Mouse (Mus musculus): ENCODE measurements around the gene Gm20479. TPM values are rescaled to one million over a fixed set of nuclear protein-coding genes. Genes with fewer than 3 reads are reported as not detected.
A peak's percentile ranks its signal among the peaks of the same experiment; 100 is the strongest.

Gene Gm20479
- polyA plus RNA-seq, 1 experiment from 2014 or later, result not detected

GRCm38 (mm10) chr7:27319411-27319810 lies 37.8 kb downstream of the Gm20479 start:
- no peak overlapping the region for H3K9ac ChIP-seq (ENCODE audit: low read length)
- ATAC-seq (ENCODE audit: insufficient read depth, low FRiP score, low TSS enrichment), result no peak
- no peak overlapping the region for H3K4me2 ChIP-seq (ENCODE audit: low read depth)
- no peak overlapping the region for H3K4me3 ChIP-seq (ENCODE audit: low read depth, low read length)
- H3K9me3 ChIP-seq (ENCODE audit: control insufficient read depth, low read length), result no peaks in the 10 kb centered on the region
- no peak for DNase-seq (ENCODE audit: low spot score)
- 90% methylated on average over 22 of the region's 22 CpGs for WGBS
- no peak overlapping the region for H3K27ac ChIP-seq (ENCODE audit: low read depth, low read length)
- no peaks in the 10 kb centered on the region for H3K36me3 ChIP-seq (ENCODE audit: control insufficient read depth, insufficient read depth, low read length)
- no peaks in the 10 kb centered on the region for H3K4me1 ChIP-seq (ENCODE audit: control insufficient read depth, insufficient read depth, low read length)
- H3K27me3 ChIP-seq (ENCODE audit: control insufficient read depth, insufficient read depth, low read length), result 0 out of 2 replicates have a peak, but pooled peaks cover under 1% of the 10 kb centered on the region

GRCm38 (mm10) chr7:27315958-27316357 lies 41.3 kb downstream of the Gm20479 start:
- Histone ChIP-seq H3K9ac (ENCODE audit: low read length) (no peak overlapping the region), H3K4me1 (ENCODE audit: control insufficient read depth, insufficient read depth, low read length) (no peaks in the 10 kb centered on the region), H3K4me2 (ENCODE audit: low read depth) (no peak overlapping the region), H3K4me3 (ENCODE audit: low read depth, low read length) (no peak overlapping the region), H3K27me3 (ENCODE audit: control insufficient read depth, insufficient read depth, low read length) (no peaks in the 10 kb centered on the region; the same call in 1 of the 2 replicates), H3K36me3 (ENCODE audit: control insufficient read depth, insufficient read depth, low read length) (no peaks in the 10 kb centered on the region), H3K9me3 (ENCODE audit: control insufficient read depth, low read length) (no peaks in the 10 kb centered on the region), H3K27ac (ENCODE audit: low read depth, low read length) (no peak overlapping the region)
- 38% methylated on average over 7 of the region's 7 CpGs for WGBS
- DNase-seq (ENCODE audit: low spot score) (no peak), ATAC-seq (ENCODE audit: insufficient read depth, low FRiP score, low TSS enrichment) (no peak)

GRCm38 (mm10) chr7:27314393-27314792 lies 42.8 kb downstream of the Gm20479 start:
- H3K36me3 ChIP-seq (ENCODE audit: control insufficient read depth, insufficient read depth, low read length), result no peaks in the 10 kb centered on the region
- ATAC-seq (ENCODE audit: insufficient read depth, low FRiP score, low TSS enrichment) (no peak), DNase-seq (ENCODE audit: low spot score) (no peak)
- H3K27ac ChIP-seq (ENCODE audit: low read depth, low read length), result no peak overlapping the region
- H3K4me3 ChIP-seq (ENCODE audit: low read depth, low read length), result no peak overlapping the region
- H3K4me2 ChIP-seq (ENCODE audit: low read depth), result no peak overlapping the region
- no peaks in the 10 kb centered on the region for H3K4me1 ChIP-seq (ENCODE audit: control insufficient read depth, insufficient read depth, low read length)
- no peaks in the 10 kb centered on the region for H3K9me3 ChIP-seq (ENCODE audit: control insufficient read depth, low read length)
- 86% methylated on average over 3 of the region's 3 CpGs for WGBS
- H3K9ac ChIP-seq (ENCODE audit: low read length), result no peak overlapping the region
- H3K27me3 ChIP-seq (ENCODE audit: control insufficient read depth, insufficient read depth, low read length), result peaks cover 10% of the 10 kb centered on the region

GRCm38 (mm10) chr7:27311651-27312284 lies 45.5 kb downstream of the Gm20479 start:
- Histone ChIP-seq H3K9ac (ENCODE audit: low read length) (no peak overlapping the region), H3K27me3 (ENCODE audit: control insufficient read depth, insufficient read depth, low read length) (peaks cover 12% of the 10 kb centered on the region), H3K4me1 (ENCODE audit: control insufficient read depth, insufficient read depth, low read length) (no peaks in the 10 kb centered on the region), H3K36me3 (ENCODE audit: control insufficient read depth, insufficient read depth, low read length) (no peaks in the 10 kb centered on the region), H3K27ac (ENCODE audit: low read depth, low read length) (no peak overlapping the region), H3K4me2 (ENCODE audit: low read depth) (no peak overlapping the region), H3K4me3 (ENCODE audit: low read depth, low read length) (no peak overlapping the region), H3K9me3 (ENCODE audit: control insufficient read depth, low read length) (no peaks in the 10 kb centered on the region)
- 92% methylated on average over 12 of the region's 12 CpGs for WGBS
- no peak for DNase-seq (ENCODE audit: low spot score)
- ATAC-seq (ENCODE audit: insufficient read depth, low FRiP score, low TSS enrichment), result no peak

GRCm38 (mm10) chr7:27310996-27311535 lies 46.2 kb downstream of the Gm20479 start:
- no peak overlapping the region for H3K9ac ChIP-seq (ENCODE audit: low read length)
- H3K36me3 ChIP-seq (ENCODE audit: control insufficient read depth, insufficient read depth, low read length), result no peaks in the 10 kb centered on the region
- H3K27me3 ChIP-seq (ENCODE audit: control insufficient read depth, insufficient read depth, low read length), result peaks cover 12% of the 10 kb centered on the region
- no peaks in the 10 kb centered on the region for H3K4me1 ChIP-seq (ENCODE audit: control insufficient read depth, insufficient read depth, low read length)
- ATAC-seq (ENCODE audit: insufficient read depth, low FRiP score, low TSS enrichment) (no peak), DNase-seq (ENCODE audit: low spot score) (no peak)
- no peaks in the 10 kb centered on the region for H3K9me3 ChIP-seq (ENCODE audit: control insufficient read depth, low read length)
- no peak overlapping the region for H3K27ac ChIP-seq (ENCODE audit: low read depth, low read length)
- no peak overlapping the region for H3K4me2 ChIP-seq (ENCODE audit: low read depth)
- WGBS, result 48% methylated on average over 8 of the region's 8 CpGs
- H3K4me3 ChIP-seq (ENCODE audit: low read depth, low read length), result no peak overlapping the region

- no peak for DNase-seq (ENCODE audit: low spot score)
- H3K4me2 ChIP-seq (ENCODE audit: low read depth), result peak overlapping the region; percentile 30
- ATAC-seq (ENCODE audit: insufficient read depth, low FRiP score, low TSS enrichment), result no peak
Observed at GRCm38 (mm10) chr7:27310306-27310705, 46.9 kb downstream of the Gm20479 start.

GRCm38 (mm10) chr7:27309832-27310231 lies 47.4 kb downstream of the Gm20479 start:
- Histone ChIP-seq H3K27me3 (ENCODE audit: control insufficient read depth, insufficient read depth, low read length) (peaks cover 12% of the 10 kb centered on the region), H3K4me3 (ENCODE audit: low read depth, low read length) (no peak overlapping the region), H3K9ac (ENCODE audit: low read length) (no peak overlapping the region), H3K27ac (ENCODE audit: low read depth, low read length) (no peak overlapping the region), H3K4me2 (ENCODE audit: low read depth) (no peak overlapping the region), H3K4me1 (ENCODE audit: control insufficient read depth, insufficient read depth, low read length) (no peaks in the 10 kb centered on the region), H3K36me3 (ENCODE audit: control insufficient read depth, insufficient read depth, low read length) (no peaks in the 10 kb centered on the region), H3K9me3 (ENCODE audit: control insufficient read depth, low read length) (no peaks in the 10 kb centered on the region)
- WGBS, result 55% methylated on average over 3 of the region's 3 CpGs
- ATAC-seq (ENCODE audit: insufficient read depth, low FRiP score, low TSS enrichment), result no peak
- DNase-seq (ENCODE audit: low spot score), result no peak

More at GRCm38 (mm10) chr7:27310306-27310705, 46.9 kb downstream of the Gm20479 start:
- Histone ChIP-seq H3K27ac (ENCODE audit: low read depth, low read length) (no peak overlapping the region), H3K9ac (ENCODE audit: low read length) (no peak overlapping the region), H3K36me3 (ENCODE audit: control insufficient read depth, insufficient read depth, low read length) (no peaks in the 10 kb centered on the region), H3K9me3 (ENCODE audit: control insufficient read depth, low read length) (no peaks in the 10 kb centered on the region), H3K27me3 (ENCODE audit: control insufficient read depth, insufficient read depth, low read length) (peaks cover 12% of the 10 kb centered on the region), H3K4me3 (ENCODE audit: low read depth, low read length) (no peak overlapping the region), H3K4me1 (ENCODE audit: control insufficient read depth, insufficient read depth, low read length) (no peaks in the 10 kb centered on the region)
- 5% methylated on average over 17 of the region's 17 CpGs for WGBS

GRCm38 (mm10) chr7:27308821-27309549 lies 48.2 kb downstream of the Gm20479 start:
- ATAC-seq (ENCODE audit: insufficient read depth, low FRiP score, low TSS enrichment), result no peak
- WGBS, result 8% methylated on average over 27 of the region's 28 CpGs
- Histone ChIP-seq H3K9ac (ENCODE audit: low read length) (no peak overlapping the region), H3K9me3 (ENCODE audit: control insufficient read depth, low read length) (no peaks in the 10 kb centered on the region), H3K36me3 (ENCODE audit: control insufficient read depth, insufficient read depth, low read length) (no peaks in the 10 kb centered on the region), H3K27me3 (ENCODE audit: control insufficient read depth, insufficient read depth, low read length) (peaks cover 12% of the 10 kb centered on the region), H3K27ac (ENCODE audit: low read depth, low read length) (no peak overlapping the region), H3K4me3 (ENCODE audit: low read depth, low read length) (peak overlapping the region; percentile 18), H3K4me1 (ENCODE audit: control insufficient read depth, insufficient read depth, low read length) (no peaks in the 10 kb centered on the region), H3K4me2 (ENCODE audit: low read depth) (peak overlapping the region; percentile 44)
- peak; percentile 33 for DNase-seq (ENCODE audit: low spot score)
